Mouse (Mus musculus): ENCODE results near the gene Serpina9.

The Serpina9 gene

GRCm38 (mm10) chr12:104013620-104014019, at the start of gene Serpina9:
Gene Serpina9, minus strand, starts transcription at chr12:104013755.
- no peak for DNase-seq (ENCODE audit: low read depth in 2 of 2, low spot score in 2 of 2)

GRCm38 (mm10) chr12:104061862-104062261, 48.3 kb upstream of the Serpina9 start:
- DNase-seq (ENCODE audit: low read depth in 2 of 2, low spot score in 2 of 2): no peak

DNA sequence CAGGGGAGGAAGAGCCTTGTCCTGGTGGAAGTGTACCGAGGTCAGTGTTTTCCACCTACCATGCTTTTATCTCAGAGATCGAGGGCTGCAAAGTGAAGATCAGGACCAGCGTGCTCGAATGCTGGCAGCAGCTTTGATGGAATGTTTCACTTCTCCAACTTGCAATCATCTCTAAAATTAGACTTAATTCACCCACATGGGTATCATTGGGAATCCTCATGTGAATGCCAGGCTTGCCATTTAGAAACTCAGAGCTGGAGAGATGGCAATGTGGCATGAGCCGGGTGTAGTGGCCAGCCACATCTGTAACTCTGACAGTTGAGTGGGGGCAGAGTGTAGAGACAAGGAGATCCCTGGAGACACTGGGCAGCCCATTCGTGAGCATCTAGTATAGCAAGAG, 46.6 kb upstream of the Serpina9 start:
- DNase-seq (ENCODE audit: low read depth in 2 of 2, low spot score in 2 of 2): no peak

DNA sequence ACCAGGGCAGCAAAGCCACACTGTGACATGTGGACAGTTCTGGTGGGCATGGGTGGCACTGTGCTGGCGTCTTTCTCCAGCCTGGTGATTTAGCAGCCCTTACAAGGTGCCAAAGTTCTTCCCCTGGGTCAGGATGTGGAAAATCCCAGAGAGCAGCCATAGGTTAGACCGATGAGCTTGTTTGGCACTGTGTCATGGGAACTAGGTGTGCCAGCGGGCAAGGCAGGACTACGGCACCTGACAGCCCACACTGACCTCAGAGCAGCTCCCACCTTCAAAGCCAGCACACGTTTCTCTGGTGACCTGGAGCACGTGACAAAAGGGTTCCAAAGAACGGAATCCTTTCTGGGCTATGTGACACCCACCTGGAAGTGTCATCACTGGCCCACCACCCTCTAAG, 44.0 kb upstream of the Serpina9 start:
- no peak for DNase-seq (ENCODE audit: low read depth in 2 of 2, low spot score in 2 of 2)

GRCm38 (mm10) chr12:104057050-104057449, 43.5 kb upstream of the Serpina9 start:
- DNase-seq (ENCODE audit: low read depth in 2 of 2, low spot score in 2 of 2): peak in 1 of 2 experiments; percentile 4

- no peak for DNase-seq (ENCODE audit: low read depth in 2 of 2, low spot score in 2 of 2)
Observed at GRCm38 (mm10) chr12:104055755-104056154, 42.2 kb upstream of the Serpina9 start.

DNA sequence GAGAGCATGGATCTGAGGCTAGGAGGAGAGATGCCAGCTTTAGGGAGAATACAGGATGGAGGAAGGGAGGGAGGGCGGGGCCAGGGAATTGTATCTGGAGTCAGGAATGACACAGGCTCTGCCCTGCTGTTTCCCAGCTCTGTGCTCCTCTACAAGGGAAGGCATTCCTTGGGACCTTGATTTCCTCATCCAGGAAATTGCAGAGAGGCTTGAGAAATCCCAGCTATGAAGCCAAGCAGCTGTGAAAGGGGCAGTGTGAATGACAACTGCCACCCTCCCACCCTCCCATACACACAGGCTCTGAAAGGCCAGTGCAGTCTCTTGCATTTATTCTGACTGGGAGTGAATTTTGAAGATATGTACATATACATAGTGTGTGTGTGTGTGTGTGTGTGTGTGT, 40.4 kb upstream of the Serpina9 start:
- DNase-seq (ENCODE audit: low read depth in 2 of 2, low spot score in 2 of 2): no peak

DNA sequence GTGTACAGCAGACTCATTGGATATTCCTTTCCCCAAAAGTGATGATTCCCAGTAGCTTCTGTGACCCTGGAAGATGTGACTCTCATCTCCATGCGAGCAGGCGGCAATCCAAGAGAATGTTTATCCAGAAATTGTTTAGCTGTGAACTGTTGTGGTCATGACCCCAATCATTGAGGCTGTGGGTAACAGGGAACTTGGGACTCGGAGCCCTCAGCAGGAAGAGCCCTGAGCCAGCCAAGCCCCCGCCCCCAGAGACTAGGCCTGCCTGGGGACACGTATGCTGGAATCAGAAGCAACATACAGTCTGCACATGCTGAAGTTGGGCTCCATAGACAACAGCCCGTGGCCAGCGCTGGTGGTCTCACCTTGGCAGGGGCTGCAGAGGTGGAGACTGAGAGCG, 32.2 kb upstream of the Serpina9 start:
- DNase-seq (ENCODE audit: low read depth in 2 of 2, low spot score in 2 of 2): no peak

- DNase-seq (ENCODE audit: low read depth in 2 of 2, low spot score in 2 of 2): no peak
Observed at GRCm38 (mm10) chr12:104044343-104044742, 30.8 kb upstream of the Serpina9 start, which contains the start of gene Serpina12. Gene Serpina12, minus strand, starts transcription at chr12:104044443.

- no peak for DNase-seq (ENCODE audit: low read depth in 2 of 2, low spot score in 2 of 2)
Observed at GRCm38 (mm10) chr12:104042753-104043152, 29.2 kb upstream of the Serpina9 start.

DNA sequence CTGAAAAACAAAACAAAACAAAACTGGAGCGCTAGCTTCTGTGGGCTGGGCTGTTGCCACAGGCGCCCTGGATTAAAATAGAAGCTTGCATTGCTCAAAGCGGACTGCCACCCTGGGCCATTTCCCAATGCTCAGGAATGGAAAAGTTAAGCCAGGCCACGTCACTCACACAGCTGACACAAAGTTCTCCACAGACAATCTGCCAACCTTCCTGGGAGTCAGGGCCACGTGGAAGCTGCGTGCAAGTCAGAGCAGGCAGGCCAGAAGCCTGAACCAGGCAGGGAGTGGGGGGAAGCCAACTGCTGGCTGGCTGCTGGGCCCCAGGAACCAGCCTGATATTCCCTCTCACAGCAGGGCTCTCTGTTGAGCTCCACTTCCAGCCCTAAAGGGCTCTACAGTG, 27.8 kb upstream of the Serpina9 start:
- no peak for DNase-seq (ENCODE audit: low read depth in 2 of 2, low spot score in 2 of 2)

DNA sequence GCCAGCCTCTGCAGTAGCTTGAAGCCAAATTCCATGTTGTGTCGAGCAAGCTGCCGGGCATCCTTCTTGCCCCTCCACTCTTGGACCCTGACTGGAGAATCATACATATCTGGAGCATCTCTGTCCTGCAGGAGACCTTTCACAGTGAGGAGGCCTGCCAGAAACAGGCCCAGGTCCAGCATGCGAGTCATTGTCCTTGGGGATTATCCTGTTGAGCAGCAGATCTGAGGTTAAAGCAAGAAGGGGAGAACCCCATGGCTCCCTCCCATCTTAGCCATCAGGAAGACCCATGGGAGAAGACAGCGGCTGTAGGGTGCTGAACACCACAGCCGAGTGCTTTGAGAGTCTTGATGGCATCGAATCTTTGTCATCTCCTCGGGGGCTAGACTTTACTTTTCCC, 24.6 kb upstream of the Serpina9 start:
- DNase-seq (ENCODE audit: low read depth in 2 of 2, low spot score in 2 of 2): no peak

GRCm38 (mm10) chr12:104033752-104034151, 20.2 kb upstream of the Serpina9 start:
- no peak for DNase-seq (ENCODE audit: low read depth in 2 of 2, low spot score in 2 of 2)

GRCm38 (mm10) chr12:104029986-104030385, 16.4 kb upstream of the Serpina9 start:
- DNase-seq (ENCODE audit: low read depth in 2 of 2, low spot score in 2 of 2): no peak

- no peak for DNase-seq (ENCODE audit: low read depth in 2 of 2, low spot score in 2 of 2)
Observed at GRCm38 (mm10) chr12:104015280-104015679, 1.7 kb upstream of the Serpina9 start.

DNA sequence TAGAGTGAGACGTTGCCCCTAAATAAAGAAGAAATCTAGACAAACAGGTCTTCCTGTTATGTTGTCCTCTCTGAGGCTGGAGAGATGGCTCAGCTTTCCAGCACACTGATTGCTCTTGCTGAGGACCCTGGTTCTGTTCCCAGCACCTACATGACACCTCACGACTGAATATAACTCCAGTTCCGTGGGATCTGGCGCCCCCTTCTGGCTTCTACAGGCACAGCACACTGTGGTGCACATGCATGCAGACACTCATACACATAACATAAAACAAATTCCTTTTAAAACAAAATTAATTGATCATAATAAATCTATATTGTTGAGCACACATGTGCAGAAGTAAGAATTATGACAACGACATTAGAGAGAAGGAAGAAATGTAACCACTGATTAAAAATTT, 8.9 kb downstream of the Serpina9 start:
- DNase-seq (ENCODE audit: low read depth in 2 of 2, low spot score in 2 of 2): no peak

GRCm38 (mm10) chr12:104003238-104003612, 10.3 kb downstream of the Serpina9 start:
- DNase-seq (ENCODE audit: low read depth in 2 of 2, low spot score in 2 of 2): no peak

- DNase-seq (ENCODE audit: low read depth in 2 of 2, low spot score in 2 of 2): no peak
Observed at GRCm38 (mm10) chr12:104002569-104003237, 10.9 kb downstream of the Serpina9 start.

- DNase-seq (ENCODE audit: low read depth in 2 of 2, low spot score in 2 of 2): no peak
Observed at GRCm38 (mm10) chr12:104000594-104000993, 13.0 kb downstream of the Serpina9 start.

- DNase-seq (ENCODE audit: low read depth in 2 of 2, low spot score in 2 of 2): no peak
Observed at GRCm38 (mm10) chr12:103999611-104000010, 13.9 kb downstream of the Serpina9 start.

- no peak for DNase-seq (ENCODE audit: low read depth in 2 of 2, low spot score in 2 of 2)
Observed at GRCm38 (mm10) chr12:103996513-103996912, 17.0 kb downstream of the Serpina9 start.

- DNase-seq (ENCODE audit: low read depth in 2 of 2, low spot score in 2 of 2): no peak
Observed at GRCm38 (mm10) chr12:103995292-103996072, 18.1 kb downstream of the Serpina9 start.

- DNase-seq (ENCODE audit: low read depth in 2 of 2, low spot score in 2 of 2): no peak
Observed at GRCm38 (mm10) chr12:103992945-103993344, 20.6 kb downstream of the Serpina9 start.
